Mouse (Mus musculus): Measurements from ENCODE around the gene Aldh1a2. TPM values are rescaled to one million over a fixed set of nuclear protein-coding genes. Genes with fewer than 3 reads are reported as not detected.

Gene Aldh1a2
- total RNA-seq, 1 experiment = 1.5 TPM

DNA sequence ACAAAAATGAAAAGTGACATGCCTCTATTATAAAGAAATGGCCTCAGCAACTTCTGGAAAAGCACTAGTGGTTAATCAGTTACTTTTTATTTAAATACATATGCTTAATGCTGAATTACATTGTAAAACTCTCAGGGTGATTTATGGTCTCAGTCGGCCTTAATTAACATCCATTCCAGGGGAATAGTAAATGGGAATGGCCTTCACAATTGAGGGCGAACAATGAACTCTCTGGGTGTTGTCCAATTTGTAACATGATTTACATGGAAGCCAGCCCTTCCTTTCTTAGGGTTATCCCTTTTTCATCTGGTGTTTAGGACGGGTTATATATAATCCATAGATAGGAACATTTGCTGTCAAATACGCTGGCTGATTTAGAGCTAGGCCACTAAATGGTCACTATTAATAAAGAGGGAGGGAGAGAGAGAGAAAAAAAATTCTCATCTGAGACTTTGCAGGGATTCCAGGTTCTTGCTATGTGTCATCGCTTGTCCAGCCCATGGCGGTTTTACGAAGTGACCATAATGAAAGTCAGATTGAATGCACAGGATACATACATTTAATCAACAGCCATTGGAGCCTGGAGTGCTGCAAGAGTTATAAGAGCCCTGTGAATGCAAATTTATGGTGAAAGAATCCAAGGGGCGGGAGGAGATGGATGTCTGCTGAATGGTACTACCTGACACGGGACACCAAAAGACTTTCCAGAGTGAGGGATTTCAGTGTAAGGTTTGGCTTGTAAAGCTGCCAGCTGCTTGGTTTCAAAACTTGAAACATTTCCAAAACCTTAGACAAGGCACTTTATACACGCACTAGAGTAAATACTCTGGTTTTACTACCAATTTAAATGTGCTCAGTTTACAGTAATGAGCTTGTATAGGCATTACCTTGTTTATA lies 26.2 kb downstream of the Aldh1a2 start:
- no peak for DNase-seq (ENCODE audit: low read depth, low spot score)
- H3K27ac ChIP-seq (ENCODE audit: insufficient read depth, low read depth, low read length, poor library complexity, severe bottlenecking) = no peak overlapping the region
- in situ Hi-C loops (cut with MboI; ENCODE audit: low sequenced_read_pairs in 2 of 2, unreplicated experiment in 2 of 2) = no loop called here
- no peaks in the 10 kb centered on the region for H3K4me1 ChIP-seq (ENCODE audit: control insufficient read depth in 2 of 2, insufficient read depth in 2 of 2, low read length in 2 of 2, poor library complexity in 1 of 2)
- H3K9ac ChIP-seq (ENCODE audit: insufficient read depth, low read depth, low read length, poor library complexity, severe bottlenecking) = no peak overlapping the region
- H3K4me3 ChIP-seq (ENCODE audit: insufficient read depth in 1 of 2, low read depth in 1 of 2, low read length in 2 of 2, poor library complexity in 1 of 2, severe bottlenecking in 1 of 2) = no peak overlapping the region
- TF ChIP-seq ZNF384 (IDR thresholded peaks at IDR 0.05; ENCODE audit: low read depth, low read length) (no peak), CHD2 (IDR thresholded peaks at IDR 0.05; ENCODE audit: low read depth, low read length) (no peak), HCFC1 (IDR thresholded peaks at IDR 0.05; ENCODE audit: borderline replicate concordance, insufficient read depth, low read length) (no peak), MAFK (IDR thresholded peaks at IDR 0.05; ENCODE audit: insufficient read depth, low read depth, low read length) (no peak), ZC3H11A (IDR thresholded peaks at IDR 0.05; ENCODE audit: borderline replicate concordance, low read depth, low read length) (no peak)
- H3K36me3 ChIP-seq (ENCODE audit: control insufficient read depth, insufficient read depth, low read length, poor library complexity, severe bottlenecking) = no peaks in the 10 kb centered on the region
- H3K9me3 ChIP-seq (ENCODE audit: control insufficient read depth, insufficient read depth, low read depth, low read length) = no peaks in the 10 kb centered on the region

GRCm38 (mm10) chr9:71242412-71242781 lies 26.8 kb downstream of the Aldh1a2 start:
- no peak for TF ChIP-seq CHD2 (IDR thresholded peaks at IDR 0.05; ENCODE audit: low read depth, low read length)
- TF ChIP-seq ZC3H11A (IDR thresholded peaks at IDR 0.05; ENCODE audit: borderline replicate concordance, low read depth, low read length) = no peak
- no peak for TF ChIP-seq MAFK (IDR thresholded peaks at IDR 0.05; ENCODE audit: insufficient read depth, low read depth, low read length)
- no peak for TF ChIP-seq HCFC1 (IDR thresholded peaks at IDR 0.05; ENCODE audit: borderline replicate concordance, insufficient read depth, low read length)
- TF ChIP-seq ZNF384 (IDR thresholded peaks at IDR 0.05; ENCODE audit: low read depth, low read length) = no peak
- DNase-seq (ENCODE audit: low read depth, low spot score) = no peak
- H3K9me3 ChIP-seq (ENCODE audit: control insufficient read depth, insufficient read depth, low read depth, low read length) = no peaks in the 10 kb centered on the region
- H3K27ac ChIP-seq (ENCODE audit: insufficient read depth, low read depth, low read length, poor library complexity, severe bottlenecking) = no peak overlapping the region
- H3K36me3 ChIP-seq (ENCODE audit: control insufficient read depth, insufficient read depth, low read length, poor library complexity, severe bottlenecking) = no peaks in the 10 kb centered on the region
- no peaks in the 10 kb centered on the region for H3K4me1 ChIP-seq (ENCODE audit: control insufficient read depth in 2 of 2, insufficient read depth in 2 of 2, low read length in 2 of 2, poor library complexity in 1 of 2)
- no peak overlapping the region for H3K4me3 ChIP-seq (ENCODE audit: insufficient read depth in 1 of 2, low read depth in 1 of 2, low read length in 2 of 2, poor library complexity in 1 of 2, severe bottlenecking in 1 of 2)
- H3K9ac ChIP-seq (ENCODE audit: insufficient read depth, low read depth, low read length, poor library complexity, severe bottlenecking) = no peak overlapping the region
- in situ Hi-C loops (cut with MboI; ENCODE audit: low sequenced_read_pairs in 2 of 2, unreplicated experiment in 2 of 2) = no loop called here

DNA sequence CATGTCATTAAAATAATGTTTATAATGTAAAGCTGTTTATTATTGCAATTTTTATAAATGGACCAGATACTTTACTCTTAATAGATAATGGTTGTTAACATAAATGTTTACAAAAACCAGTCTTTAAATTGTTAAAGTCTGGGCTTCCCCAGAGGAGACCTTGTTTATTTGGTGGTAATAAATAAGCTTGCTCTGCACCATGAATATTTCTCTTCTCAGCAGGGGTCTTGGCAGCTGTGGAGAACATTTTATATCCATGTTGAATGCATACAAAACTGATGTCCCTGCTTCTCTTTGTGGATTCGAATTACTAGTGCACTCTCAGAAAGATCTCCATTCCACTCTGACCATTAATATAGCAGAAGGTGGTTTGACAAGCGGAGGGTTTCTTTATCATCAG lies 38.8 kb downstream of the Aldh1a2 start:
- in situ Hi-C loops (cut with MboI; ENCODE audit: low sequenced_read_pairs in 2 of 2, unreplicated experiment in 2 of 2) = no loop called here
- no peak for DNase-seq (ENCODE audit: low read depth, low spot score)
- Histone ChIP-seq H3K4me3 (ENCODE audit: insufficient read depth in 1 of 2, low read depth in 1 of 2, low read length in 2 of 2, poor library complexity in 1 of 2, severe bottlenecking in 1 of 2) (no peak overlapping the region), H3K9ac (ENCODE audit: insufficient read depth, low read depth, low read length, poor library complexity, severe bottlenecking) (no peak overlapping the region), H3K4me1 (ENCODE audit: control insufficient read depth in 2 of 2, insufficient read depth in 2 of 2, low read length in 2 of 2, poor library complexity in 1 of 2) (no peaks in the 10 kb centered on the region), H3K9me3 (ENCODE audit: control insufficient read depth, insufficient read depth, low read depth, low read length) (no peaks in the 10 kb centered on the region), H3K27ac (ENCODE audit: insufficient read depth, low read depth, low read length, poor library complexity, severe bottlenecking) (no peak overlapping the region), H3K36me3 (ENCODE audit: control insufficient read depth, insufficient read depth, low read length, poor library complexity, severe bottlenecking) (no peaks in the 10 kb centered on the region)
- no peak for TF ChIP-seq CHD2 (IDR thresholded peaks at IDR 0.05; ENCODE audit: low read depth, low read length)
- no peak for TF ChIP-seq ZNF384 (IDR thresholded peaks at IDR 0.05; ENCODE audit: low read depth, low read length)
- TF ChIP-seq ZC3H11A (IDR thresholded peaks at IDR 0.05; ENCODE audit: borderline replicate concordance, low read depth, low read length) = no peak
- no peak for TF ChIP-seq MAFK (IDR thresholded peaks at IDR 0.05; ENCODE audit: insufficient read depth, low read depth, low read length)
- no peak for TF ChIP-seq HCFC1 (IDR thresholded peaks at IDR 0.05; ENCODE audit: borderline replicate concordance, insufficient read depth, low read length)

DNA sequence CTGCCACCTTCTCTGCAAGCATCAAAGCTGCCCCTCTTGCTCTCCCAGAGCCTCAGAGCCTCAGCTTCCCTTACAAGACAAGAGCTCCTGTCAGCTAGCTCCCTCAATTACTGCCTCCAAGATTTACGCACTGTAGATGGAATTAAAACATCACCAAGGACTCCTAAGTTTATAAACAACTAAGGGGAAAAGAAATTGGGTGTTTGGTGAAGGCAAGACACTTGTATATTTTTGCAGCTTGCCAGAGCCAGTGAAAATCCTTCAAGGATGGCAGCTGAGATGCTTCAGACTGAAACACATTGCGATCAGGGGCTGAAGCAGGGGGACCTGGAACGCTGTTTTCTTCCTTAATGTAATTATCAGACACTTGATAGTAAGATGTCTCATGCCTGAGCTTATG lies 47.1 kb downstream of the Aldh1a2 start:
- no peak for DNase-seq (ENCODE audit: low read depth, low spot score)
- Histone ChIP-seq H3K27ac (ENCODE audit: insufficient read depth, low read depth, low read length, poor library complexity, severe bottlenecking) (no peak overlapping the region), H3K4me3 (ENCODE audit: insufficient read depth in 1 of 2, low read depth in 1 of 2, low read length in 2 of 2, poor library complexity in 1 of 2, severe bottlenecking in 1 of 2) (no peak overlapping the region), H3K36me3 (ENCODE audit: control insufficient read depth, insufficient read depth, low read length, poor library complexity, severe bottlenecking) (no peaks in the 10 kb centered on the region), H3K9ac (ENCODE audit: insufficient read depth, low read depth, low read length, poor library complexity, severe bottlenecking) (no peak overlapping the region), H3K9me3 (ENCODE audit: control insufficient read depth, insufficient read depth, low read depth, low read length) (no peaks in the 10 kb centered on the region), H3K4me1 (ENCODE audit: control insufficient read depth in 2 of 2, insufficient read depth in 2 of 2, low read length in 2 of 2, poor library complexity in 1 of 2) (no peaks in the 10 kb centered on the region)
- no peak for TF ChIP-seq ZNF384 (IDR thresholded peaks at IDR 0.05; ENCODE audit: low read depth, low read length)
- TF ChIP-seq HCFC1 (IDR thresholded peaks at IDR 0.05; ENCODE audit: borderline replicate concordance, insufficient read depth, low read length) = no peak
- no peak for TF ChIP-seq CHD2 (IDR thresholded peaks at IDR 0.05; ENCODE audit: low read depth, low read length)
- TF ChIP-seq ZC3H11A (IDR thresholded peaks at IDR 0.05; ENCODE audit: borderline replicate concordance, low read depth, low read length) = no peak
- no peak for TF ChIP-seq MAFK (IDR thresholded peaks at IDR 0.05; ENCODE audit: insufficient read depth, low read depth, low read length)
- in situ Hi-C loops (cut with MboI; ENCODE audit: low sequenced_read_pairs in 2 of 2, unreplicated experiment in 2 of 2) = no loop called here
